Mouse (Mus musculus) cerebellum, adult 11 months (tissue): Measurements from ENCODE around the gene Camk1d.

Source experiments
- DNase-seq: peaks from one replicate; pipeline ENCODE4 v3.0.0; 2022

Camk1d gene

DNA sequence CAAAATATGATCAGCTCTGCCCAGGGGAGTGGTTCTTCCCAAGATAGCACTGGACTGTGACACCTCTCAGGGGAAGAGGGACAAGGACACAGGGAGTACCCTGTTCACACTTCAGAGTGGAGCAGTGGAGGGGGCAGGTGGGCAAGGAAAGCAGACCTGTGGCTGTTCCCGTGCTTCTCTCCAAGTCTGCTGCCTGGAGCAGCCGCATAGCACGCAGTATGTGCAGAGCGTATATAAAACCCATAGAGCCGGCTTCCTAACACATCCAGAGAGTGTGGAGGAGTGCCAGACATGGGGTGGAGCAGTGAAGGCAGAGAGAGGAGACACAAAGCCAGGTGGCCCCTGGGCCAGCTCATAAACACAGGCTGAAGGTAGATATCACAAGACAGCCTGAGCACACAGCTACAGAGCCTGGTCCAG lies 256.2 kb downstream of the Camk1d start:
- DNase-seq, result no peak

GRCm38 (mm10) chr2:5456108-5456507 lies 258.2 kb downstream of the Camk1d start:
- DNase-seq, result no peak

GRCm38 (mm10) chr2:5454830-5455229 lies 259.5 kb downstream of the Camk1d start:
- DNase-seq, result no peak

GRCm38 (mm10) chr2:5451654-5452053 lies 262.7 kb downstream of the Camk1d start:
- no peak for DNase-seq

GRCm38 (mm10) chr2:5445357-5445756 lies 269.0 kb downstream of the Camk1d start:
- DNase-seq, result no peak

DNA sequence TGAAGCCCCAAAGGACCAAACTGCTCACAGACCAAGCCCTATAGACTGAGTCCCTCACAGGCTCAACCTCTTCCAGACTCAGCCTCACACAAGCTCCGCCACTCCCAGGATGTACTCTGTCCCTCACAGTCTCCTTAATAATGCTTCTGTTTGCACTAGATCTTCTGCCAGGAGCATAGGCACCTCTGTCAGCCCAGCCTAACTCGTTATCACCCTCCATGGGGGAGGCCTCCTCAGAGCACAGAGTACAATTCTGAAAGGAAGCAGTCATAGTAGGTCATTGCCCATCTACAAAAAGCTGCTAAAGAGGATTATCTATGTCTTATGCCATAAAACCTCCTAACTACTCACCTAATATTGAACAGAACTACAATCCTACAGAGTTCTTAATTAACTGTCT lies 276.6 kb downstream of the Camk1d start:
- DNase-seq, result no peak

- no peak for DNase-seq
These were observed 278.6 kb downstream of the Camk1d start for GRCm38 (mm10) chr2:5435587-5436253.

GRCm38 (mm10) chr2:5431309-5431708 lies 283.0 kb downstream of the Camk1d start:
- no peak for DNase-seq

- no peak for DNase-seq
These were observed 284.4 kb downstream of the Camk1d start for GRCm38 (mm10) chr2:5429921-5430320.

DNA sequence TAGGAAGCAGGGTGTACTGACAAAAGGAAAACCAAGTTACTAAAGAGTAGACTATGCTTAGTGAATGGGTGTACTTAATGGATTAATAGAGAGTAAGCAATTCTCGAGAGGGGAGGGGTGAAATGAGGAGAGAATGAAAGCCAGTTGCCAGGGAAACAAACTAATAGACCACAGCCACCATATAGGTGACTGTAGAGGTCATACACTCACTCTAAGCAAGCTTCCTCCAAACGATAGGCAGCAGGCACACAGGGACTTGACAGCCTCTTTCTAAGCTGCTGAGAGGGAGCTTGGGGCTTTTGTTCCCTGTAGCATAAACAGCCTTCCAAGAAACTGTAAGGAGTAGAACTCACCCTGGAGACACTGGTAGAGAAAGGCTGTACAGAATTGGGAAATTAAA lies 288.2 kb downstream of the Camk1d start:
- no peak for DNase-seq

DNA sequence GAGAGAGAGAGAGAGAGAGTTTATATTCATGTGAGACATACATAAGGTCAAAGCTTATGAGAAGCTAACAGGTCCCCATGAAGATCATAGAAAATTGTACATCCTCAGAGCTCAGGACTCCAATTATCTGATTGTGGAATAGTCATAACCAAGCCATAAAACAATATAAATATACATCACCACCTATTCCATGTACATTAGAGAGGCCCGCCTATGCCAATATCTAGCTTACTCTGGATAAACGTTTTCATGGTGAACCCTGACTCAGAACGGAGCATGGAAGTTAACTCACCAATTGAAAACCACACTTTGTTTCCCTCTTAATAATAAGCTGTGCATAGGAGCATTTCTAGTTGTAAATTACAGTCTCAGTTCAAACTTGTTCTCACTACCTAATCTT lies 288.7 kb downstream of the Camk1d start:
- no peak for DNase-seq

- no peak for DNase-seq
These were observed 293.6 kb downstream of the Camk1d start for GRCm38 (mm10) chr2:5420621-5421196.

GRCm38 (mm10) chr2:5418802-5419201 lies 295.5 kb downstream of the Camk1d start:
- DNase-seq, result peak; percentile 8

DNA sequence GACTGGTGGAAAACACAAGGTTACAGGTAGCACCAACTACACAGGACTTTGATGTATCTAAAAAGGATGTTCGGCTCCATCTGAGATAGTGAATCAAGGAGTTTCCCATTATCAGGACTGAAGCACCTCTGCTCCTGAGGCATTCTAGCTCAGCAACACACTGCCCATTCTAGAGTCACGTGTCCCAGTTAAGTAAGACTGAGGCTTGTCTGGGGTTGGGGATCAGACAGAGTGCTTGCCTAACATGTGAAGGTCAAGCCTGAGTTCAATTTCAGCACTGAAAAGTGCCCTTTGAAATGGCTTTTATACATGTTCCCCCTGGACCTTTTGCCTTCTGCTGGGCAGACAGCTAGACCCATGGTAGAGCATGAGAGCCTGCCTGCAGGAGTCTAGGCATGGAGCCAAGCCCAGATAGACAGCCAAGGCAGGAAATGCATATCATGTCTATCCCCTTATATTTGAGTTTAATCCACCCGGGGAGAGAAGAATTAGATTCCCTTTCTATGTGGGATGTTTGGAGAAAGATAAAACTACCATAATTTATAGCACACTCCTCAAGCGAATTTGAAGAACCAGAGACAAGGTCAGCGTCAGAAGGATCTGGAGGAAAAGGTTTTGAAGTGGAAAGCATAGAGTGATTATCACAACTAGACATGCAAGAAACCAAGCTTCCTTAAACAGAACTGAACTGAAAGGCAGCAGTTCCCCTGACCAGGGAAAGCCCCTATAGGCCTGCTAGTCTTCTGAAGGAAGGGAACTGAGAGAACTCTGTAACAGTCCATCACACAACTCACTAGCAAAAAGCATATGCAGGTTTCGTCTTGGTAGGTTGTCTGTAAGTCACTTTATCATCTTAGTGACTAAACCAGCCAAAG lies 296.9 kb downstream of the Camk1d start:
- DNase-seq, result peak; percentile 32

DNA sequence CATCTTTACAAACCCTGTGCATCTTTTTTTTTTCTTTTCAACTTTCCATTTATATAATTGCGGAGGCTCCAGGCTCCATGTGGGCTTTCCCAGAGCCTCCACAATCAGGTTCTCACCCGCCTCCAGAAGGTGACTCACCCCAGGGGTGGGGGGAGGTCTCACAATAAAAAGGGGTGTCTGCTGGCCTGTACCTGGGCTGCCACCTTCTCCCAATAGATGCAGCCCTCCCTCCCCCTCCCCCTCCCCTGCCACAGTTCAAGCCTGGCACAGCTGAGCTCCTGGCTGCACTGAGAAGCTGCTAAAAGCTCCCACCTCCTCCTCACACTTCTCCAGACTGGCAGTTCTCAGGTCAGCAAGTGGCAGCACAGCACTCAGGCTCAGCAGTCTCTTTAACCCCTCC lies 302.5 kb downstream of the Camk1d start:
- DNase-seq, result no peak

DNA sequence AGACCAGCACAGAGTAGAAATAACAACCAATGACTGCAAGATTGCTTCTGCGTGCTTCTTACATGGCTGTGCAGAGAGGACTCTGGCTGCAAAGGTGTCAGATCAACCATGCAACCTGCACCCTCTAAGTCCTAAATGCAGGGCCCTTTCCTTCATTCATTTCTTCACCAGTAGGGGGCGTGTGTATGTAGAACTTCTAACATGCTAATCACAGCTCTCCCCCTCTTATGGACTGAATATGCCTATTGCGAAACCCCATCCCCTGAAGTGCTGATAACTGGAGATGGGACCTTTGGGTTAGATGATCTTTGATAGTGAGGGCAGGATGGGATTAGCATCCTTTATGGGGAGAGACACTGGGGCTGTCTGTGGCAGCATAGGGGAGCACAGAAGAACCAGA lies 310.5 kb downstream of the Camk1d start:
- DNase-seq, result no peak

DNA sequence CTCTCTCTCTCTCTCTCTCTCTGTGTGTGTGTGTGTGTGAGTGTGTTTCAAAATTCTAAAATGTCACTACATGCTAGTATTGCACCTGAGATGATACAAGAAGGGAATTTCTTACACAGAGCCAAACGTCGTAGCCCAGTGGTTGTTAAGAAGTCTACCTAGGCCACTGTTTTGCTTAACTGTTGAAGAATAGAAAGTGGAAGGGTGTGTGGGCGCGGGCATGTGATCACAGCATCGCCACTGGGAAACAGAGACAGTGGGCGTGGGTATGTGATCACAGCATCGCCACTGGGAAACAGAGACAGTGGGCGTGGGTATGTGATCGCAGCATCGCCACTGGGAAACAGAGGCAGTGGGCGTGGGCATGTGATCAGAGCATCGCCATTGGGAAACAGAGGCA lies 312.3 kb downstream of the Camk1d start:
- DNase-seq, result no peak

GRCm38 (mm10) chr2:5398505-5398904 lies 315.8 kb downstream of the Camk1d start:
- DNase-seq, result no peak

DNA sequence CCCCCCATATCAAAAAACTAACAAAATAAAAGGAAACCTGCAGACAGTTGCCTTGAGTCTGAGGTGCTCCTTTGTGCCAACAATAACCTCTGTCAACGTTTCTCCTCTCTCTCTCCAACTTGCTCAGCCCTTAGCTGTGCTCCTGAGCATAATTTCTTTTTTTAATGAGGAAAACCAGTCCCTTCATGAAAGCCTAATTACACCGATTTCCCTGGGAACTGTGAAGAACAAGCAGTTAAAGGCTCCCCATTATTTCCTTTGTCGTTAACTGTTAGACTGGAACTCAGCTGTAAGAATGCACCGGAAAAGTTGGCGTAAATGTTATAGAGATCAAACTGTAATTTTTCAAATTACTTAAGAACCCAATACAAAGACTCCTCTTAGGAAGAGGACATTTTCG lies 316.3 kb downstream of the Camk1d start:
- no peak for DNase-seq

GRCm38 (mm10) chr2:5397468-5397867 lies 316.8 kb downstream of the Camk1d start:
- DNase-seq, result no peak

DNA sequence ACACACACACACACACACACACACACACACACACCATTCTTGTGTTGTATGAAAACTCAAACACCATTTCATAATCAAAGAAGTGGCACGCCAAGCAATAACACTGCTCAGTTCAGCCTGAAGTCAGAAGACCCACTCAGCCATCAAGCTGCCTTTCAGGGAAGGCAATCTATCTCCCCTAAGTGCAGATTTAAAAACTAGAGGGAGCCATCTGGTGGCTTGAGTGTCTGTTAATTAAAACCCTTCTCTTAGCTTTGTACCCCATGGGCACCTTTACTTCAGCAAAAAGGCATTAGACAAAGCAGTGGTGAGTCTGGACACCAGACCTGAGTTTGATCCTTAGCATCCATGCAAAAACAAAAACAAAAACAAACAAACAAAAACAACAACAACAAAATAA lies 317.9 kb downstream of the Camk1d start:
- no peak for DNase-seq

- no peak for DNase-seq
These were observed 318.4 kb downstream of the Camk1d start for GRCm38 (mm10) chr2:5395873-5396272.

- no peak for DNase-seq
These were observed 321.4 kb downstream of the Camk1d start for GRCm38 (mm10) chr2:5392921-5393320.

GRCm38 (mm10) chr2:5392470-5392869 lies 321.8 kb downstream of the Camk1d start:
- DNase-seq, result no peak
